ENCODE assay signal across 7 mouse cellular contexts in genomic region chr11:116167232-116167631, GRCm38 (mm10). TPM values are rescaled to one million over a fixed set of nuclear protein-coding genes. Genes with fewer than 3 reads are reported as not detected.
A peak's percentile ranks its signal among the peaks of the same experiment; 100 is the strongest.
DNase-seq lines count a peak whose midpoint lies in the region; ATAC-seq and TF ChIP-seq lines count a peak whose summit lies in the region.

No protein-coding gene starts in this region.

- H3K4me2 ChIP-seq in embryonic facial prominence, embryonic 15.5 days (replicated peaks), result peak overlapping the region; percentile 70

- peak overlapping the region; percentile 95 for H3K27ac ChIP-seq in embryonic facial prominence, embryonic 15.5 days (replicated peaks)
- peak overlapping the region; percentile 92 for H3K27ac ChIP-seq in limb, embryonic 10.5 days
- H3K27ac ChIP-seq in small intestine, adult 2 months (ENCODE audit: insufficient read depth, low read depth, low read length), result peak overlapping the region; percentile 14; the same call in 1 of the 2 replicates

- H3K36me3 ChIP-seq in embryonic facial prominence, embryonic 15.5 days, result peaks cover 30% of the 10 kb centered on the region
- peaks cover 45% of the 10 kb centered on the region for H3K36me3 ChIP-seq in limb, embryonic 10.5 days
- H3K36me3 ChIP-seq in small intestine, adult 2 months (ENCODE audit: control insufficient read depth, insufficient read depth, low read length), result peaks cover 8% of the 10 kb centered on the region

- H3K4me3 ChIP-seq in embryonic facial prominence, embryonic 15.5 days (replicated peaks), result peak overlapping the region; percentile 79
- peak overlapping the region; percentile 78 for H3K4me3 ChIP-seq in limb, embryonic 10.5 days
- peak overlapping the region; percentile 84 for H3K4me3 ChIP-seq in small intestine, adult 2 months (ENCODE audit: low read depth, low read length)

- no peak for ATAC-seq in embryonic facial prominence, embryonic 15.5 days (ENCODE audit: insufficient number of reproducible peaks, low FRiP score, low TSS enrichment, low read depth)

- no peak for TF ChIP-seq POLR2A in small intestine, adult 2 months (IDR thresholded peaks at IDR 0.05; ENCODE audit: low read depth, low read length)

- H3K27me3 ChIP-seq in embryonic facial prominence, embryonic 15.5 days, result no peaks in the 10 kb centered on the region
- no peaks in the 10 kb centered on the region for H3K27me3 ChIP-seq in limb, embryonic 10.5 days (ENCODE audit: low read depth, poor library complexity, severe bottlenecking)
- no peaks in the 10 kb centered on the region for H3K27me3 ChIP-seq in small intestine, adult 2 months (ENCODE audit: control insufficient read depth, insufficient read depth, low read length)

- H3K9me3 ChIP-seq in embryonic facial prominence, embryonic 15.5 days (replicated peaks), result no peaks in the 10 kb centered on the region
- H3K9me3 ChIP-seq in limb, embryonic 10.5 days (replicated peaks), result no peaks in the 10 kb centered on the region

- DNase-seq in thymus, postnatal 14 days, result peak; percentile 6
- no peak for DNase-seq in thymus, adult 18-20 months
- no peak for DNase-seq in limb, embryonic 10.5 days (ENCODE audit: low spot score)
- DNase-seq in layer of hippocampus, adult 11-12 months (ENCODE audit: low spot score), result no peak
- DNase-seq in urinary bladder, postnatal 10 days (ENCODE audit: low spot score), result no peak

- 2% methylated on average over 6 of the region's 6 CpGs for WGBS in embryonic facial prominence, embryonic 15.5 days
- 18% methylated on average over 6 of the region's 6 CpGs for WGBS in limb, embryonic 10.5 days
- 18% methylated on average over 6 of the region's 6 CpGs for WGBS in small intestine, adult 2 months

- TF ChIP-seq CTCF in small intestine, adult 2 months (IDR thresholded peaks at IDR 0.05; ENCODE audit: extremely low read depth, insufficient read length, insufficient replicate concordance, low read depth, low read length), result no peak

- H3K9ac ChIP-seq in embryonic facial prominence, embryonic 15.5 days, result peak overlapping the region; percentile 74

- peaks cover 18% of the 10 kb centered on the region for H3K4me1 ChIP-seq in embryonic facial prominence, embryonic 15.5 days
- peaks cover 31% of the 10 kb centered on the region for H3K4me1 ChIP-seq in limb, embryonic 10.5 days
- peaks cover 3% of the 10 kb centered on the region; the same call in 1 of the 2 replicates for H3K4me1 ChIP-seq in small intestine, adult 2 months (ENCODE audit: control insufficient read depth, insufficient read depth, insufficient read length, low read length)

RNA-seq across cellular contexts. Expression of gene Fbf1, which starts 0.7 kb away (rescaled TPM):
- 36.9 and 44.9 TPM in 2 replicates for polyA plus RNA-seq in embryonic facial prominence, embryonic 15.5 days (2015; fragmentation: Nextera tagmentation; extraction: Ambion mirVana)
- polyA plus RNA-seq in limb, embryonic 10.5 days (2016; fragmentation: Nextera tagmentation; extraction: Ambion mirVana), result 51.7 and 56.8 TPM in 2 replicates
- polyA plus RNA-seq in small intestine, adult 2 months (2012; rRNA removed), result 5.0 and 6.5 TPM in 2 replicates

RNA-seq across cellular contexts. Expression of gene Mrpl38, which starts 28.6 kb away (rescaled TPM):
- 86.9 and 93.7 TPM in 2 replicates for polyA plus RNA-seq in embryonic facial prominence, embryonic 15.5 days (2015; fragmentation: Nextera tagmentation; extraction: Ambion mirVana)
- polyA plus RNA-seq in limb, embryonic 10.5 days (2016; fragmentation: Nextera tagmentation; extraction: Ambion mirVana), result 116 and 118 TPM in 2 replicates
- polyA plus RNA-seq in small intestine, adult 2 months (2012; rRNA removed), result 36.4 and 40.1 TPM in 2 replicates

RNA-seq across cellular contexts. Expression of gene Ten1, which starts 31.4 kb away (rescaled TPM):
- polyA plus RNA-seq in embryonic facial prominence, embryonic 15.5 days (2015; fragmentation: Nextera tagmentation; extraction: Ambion mirVana), result 81.0 and 86.7 TPM in 2 replicates
- 61.5 and 65.4 TPM in 2 replicates for polyA plus RNA-seq in limb, embryonic 10.5 days (2016; fragmentation: Nextera tagmentation; extraction: Ambion mirVana)
- polyA plus RNA-seq in small intestine, adult 2 months (2012; rRNA removed), result 15.8 and 27.7 TPM in 2 replicates

RNA-seq across cellular contexts. Expression of gene Acox1, which starts 31.6 kb away (rescaled TPM):
- 29.1 and 31.1 TPM in 2 replicates for polyA plus RNA-seq in embryonic facial prominence, embryonic 15.5 days (2015; fragmentation: Nextera tagmentation; extraction: Ambion mirVana)
- polyA plus RNA-seq in limb, embryonic 10.5 days (2016; fragmentation: Nextera tagmentation; extraction: Ambion mirVana), result 13.0 and 16.7 TPM in 2 replicates
- 71.1 and 112 TPM in 2 replicates for polyA plus RNA-seq in small intestine, adult 2 months (2012; rRNA removed)

RNA-seq across cellular contexts. Expression of gene Trim65, which starts 36.3 kb away (rescaled TPM):
- 5.2 and 6.1 TPM in 2 replicates for polyA plus RNA-seq in embryonic facial prominence, embryonic 15.5 days (2015; fragmentation: Nextera tagmentation; extraction: Ambion mirVana)
- 1.9 and 2.1 TPM in 2 replicates for polyA plus RNA-seq in limb, embryonic 10.5 days (2016; fragmentation: Nextera tagmentation; extraction: Ambion mirVana)
- 11.9 and 13.3 TPM in 2 replicates for polyA plus RNA-seq in small intestine, adult 2 months (2012; rRNA removed)

Comparison
In these comparisons a context has a peak if more than half of its experiments do, and no peak if none do; other contexts are left out.
1. H3K27ac ChIP-seq: peak in every context shown above with its lines; median percentile 95 in embryonic facial prominence, embryonic 15.5 days; 92 in limb, embryonic 10.5 days; 14 in small intestine, adult 2 months.